Mouse (Mus musculus) erythroblast, embryonic 14.5 days (primary cell): Measurements from ENCODE around the gene Bst2. TPM values are rescaled to one million over a fixed set of nuclear protein-coding genes. Genes with fewer than 3 reads are reported as not detected.

Experiments
- H3K27me3 ChIP-seq: 2 replicates; pipeline ENCODE4 v1.6.1; 2012; ENCODE audit warnings: inconsistent platforms; ENCODE audit not compliant: control insufficient read depth
- H3K36me3 ChIP-seq: 2 replicates; pipeline ENCODE4 v1.6.1; 2012; ENCODE audit warnings: mild to moderate bottlenecking, inconsistent platforms; ENCODE audit not compliant: control insufficient read depth
- H3K4me1 ChIP-seq: 2 replicates; pipeline ENCODE4 v1.6.1; 2012; ENCODE audit warnings: inconsistent platforms; ENCODE audit not compliant: control insufficient read depth
- H3K4me3 ChIP-seq: replicated peaks from 2 replicates; pipeline ENCODE3; 2012; ENCODE audit warnings: moderate library complexity, mild to moderate bottlenecking, inconsistent platforms
- H3K9me3 ChIP-seq: 2 replicates; pipeline ENCODE4 v1.6.1; 2012; ENCODE audit warnings: low read length, inconsistent platforms, mixed read lengths; ENCODE audit not compliant: control insufficient read depth
- GATA1 ChIP-seq: IDR thresholded peaks from 2 replicates; pipeline ENCODE4 v1.6.1; 2012; ENCODE audit warnings: low read length, inconsistent platforms, mixed read lengths
- TAL1 ChIP-seq: IDR thresholded peaks from 3 replicates; pipeline ENCODE4 v1.6.1; 2012; ENCODE audit warnings: low read length, inconsistent platforms, mixed read lengths
- polyA plus RNA-seq: library from polyadenylated mRNA; stranded (reverse); fragments of >175 nt; gene quantifications from 2 replicates; pipeline ENCODE4 v1.2.3, GENCODE M21; 2012

Bst2 gene
- polyA plus RNA-seq, 1 experiment, result 0.72 TPM

DNA sequence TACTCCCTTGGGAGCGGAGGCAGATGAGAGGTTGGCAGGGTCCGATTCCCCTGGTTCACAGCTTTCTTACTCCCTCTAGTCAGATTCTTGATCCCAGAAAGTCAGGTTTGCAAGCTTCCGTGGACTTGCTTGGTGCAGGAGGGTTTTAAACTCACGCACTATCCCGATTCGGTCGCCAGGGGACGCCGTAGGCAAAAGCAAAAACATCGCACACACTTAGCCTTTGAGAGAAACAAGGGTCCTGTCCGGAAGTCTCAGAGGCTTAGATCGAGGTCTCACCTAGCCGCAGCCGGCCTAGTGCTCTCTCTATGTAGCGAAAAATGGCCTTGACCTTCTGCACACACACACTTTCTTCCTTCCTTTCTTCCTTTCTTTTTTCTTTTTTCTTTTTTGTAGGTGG, 24.1 kb upstream of the Bst2 start:
- Histone ChIP-seq H3K27me3 (peaks cover 67% of the 10 kb centered on the region), H3K4me3 (no peak overlapping the region), H3K4me1 (peaks cover 28% of the 10 kb centered on the region), H3K36me3 (no peaks in the 10 kb centered on the region), H3K9me3 (peaks cover 5% of the 10 kb centered on the region)
- TF ChIP-seq GATA1 (no peak), TAL1 (no peak)

DNA sequence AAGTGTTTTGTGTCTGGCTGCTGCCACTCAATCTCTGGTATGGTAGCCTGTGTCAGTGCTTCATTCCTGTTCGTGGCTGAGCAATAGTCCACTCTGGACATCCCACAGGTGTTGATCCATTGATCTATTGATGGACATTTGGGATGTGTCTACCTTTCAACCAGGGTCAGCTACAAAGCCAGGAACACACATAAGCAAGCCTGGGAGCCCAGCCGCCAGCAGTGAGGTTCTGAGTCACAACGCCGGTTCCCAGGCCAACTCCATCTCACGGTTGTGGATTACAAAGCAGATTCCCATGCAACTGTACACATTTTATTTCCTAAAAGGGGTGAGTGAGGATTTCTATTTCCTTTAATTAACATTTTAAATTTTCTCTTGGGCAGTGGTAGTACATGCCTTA, 23.5 kb upstream of the Bst2 start:
- peaks cover 5% of the 10 kb centered on the region for H3K9me3 ChIP-seq
- H3K4me1 ChIP-seq, result peaks cover 28% of the 10 kb centered on the region
- H3K4me3 ChIP-seq, result no peak overlapping the region
- TF ChIP-seq TAL1 (no peak), GATA1 (no peak)
- no peaks in the 10 kb centered on the region for H3K36me3 ChIP-seq
- H3K27me3 ChIP-seq, result peaks cover 63% of the 10 kb centered on the region

DNA sequence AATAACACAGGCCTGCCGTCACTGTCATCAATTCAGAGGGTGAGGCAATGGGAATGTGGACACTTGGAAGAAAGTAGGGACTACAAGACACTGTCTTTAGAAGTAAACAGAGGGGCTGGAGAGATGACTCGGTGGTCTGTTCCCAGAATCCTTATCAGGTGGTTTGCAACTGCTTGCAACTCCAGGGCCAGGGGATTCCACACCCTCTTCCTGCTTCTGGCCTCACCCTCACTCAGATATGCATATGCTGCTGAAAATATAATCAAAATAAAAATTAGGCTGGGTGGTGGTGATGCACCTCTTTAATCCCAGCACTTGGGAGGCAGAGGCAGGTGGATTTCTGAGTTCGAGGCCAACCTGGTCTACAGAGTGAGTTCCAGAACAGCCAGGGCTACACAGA, 22.8 kb upstream of the Bst2 start:
- H3K4me3 ChIP-seq, result no peak overlapping the region
- peaks cover 5% of the 10 kb centered on the region for H3K9me3 ChIP-seq
- H3K27me3 ChIP-seq, result peaks cover 63% of the 10 kb centered on the region
- no peaks in the 10 kb centered on the region for H3K36me3 ChIP-seq
- peaks cover 30% of the 10 kb centered on the region for H3K4me1 ChIP-seq
- no peak for TF ChIP-seq GATA1
- no peak for TF ChIP-seq TAL1

GRCm38 (mm10) chr8:71558958-71559690, 21.9 kb upstream of the Bst2 start:
- H3K4me3 ChIP-seq, result peak overlapping the region; percentile 51
- H3K36me3 ChIP-seq, result no peaks in the 10 kb centered on the region
- H3K9me3 ChIP-seq, result peaks cover 3% of the 10 kb centered on the region
- peaks cover 58% of the 10 kb centered on the region for H3K27me3 ChIP-seq
- TF ChIP-seq TAL1 (no peak), GATA1 (no peak)
- peaks cover 39% of the 10 kb centered on the region for H3K4me1 ChIP-seq

DNA sequence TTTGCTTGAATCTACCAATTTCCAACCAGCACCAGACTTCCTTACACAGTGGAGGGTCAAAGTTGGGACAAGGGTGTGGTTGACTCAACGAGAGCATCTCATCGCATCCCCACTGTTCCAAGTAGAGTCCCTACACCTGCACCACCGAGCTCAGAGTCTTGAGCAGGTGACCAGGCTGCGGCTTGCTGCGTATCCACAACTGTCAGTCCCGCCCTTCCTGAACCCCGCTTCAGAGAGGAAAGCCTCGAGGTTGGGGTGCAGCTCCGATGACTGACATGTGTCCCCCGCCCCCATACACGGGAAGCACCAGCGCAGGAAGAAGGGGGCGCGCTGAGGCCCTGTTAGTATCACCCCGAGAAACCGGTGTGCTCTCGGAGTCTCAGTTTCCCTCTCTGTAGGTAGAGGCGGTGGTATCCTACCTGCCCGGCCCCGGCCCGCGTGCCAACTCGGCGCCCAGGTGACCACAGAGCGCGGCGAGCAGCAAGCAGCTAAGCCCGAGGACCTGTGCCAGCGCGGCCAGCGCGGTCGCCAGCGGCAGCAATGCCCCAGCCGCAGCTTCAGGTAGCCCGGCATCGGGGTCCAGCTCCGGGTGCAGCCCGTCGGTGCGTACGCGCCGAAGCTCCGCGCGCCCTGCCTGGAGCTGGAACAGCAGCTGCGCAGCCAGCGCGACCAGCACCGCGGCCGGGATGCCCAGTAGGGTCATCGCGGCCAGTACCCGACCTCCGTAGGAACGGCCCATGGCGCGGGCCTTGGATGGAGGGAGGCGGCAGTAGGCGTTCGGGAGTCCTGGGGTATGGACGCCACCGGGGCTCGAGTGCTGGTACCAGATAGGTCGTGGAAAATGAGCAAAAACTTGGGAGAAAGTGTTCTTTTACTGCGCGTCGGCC, 21.1 kb upstream of the Bst2 start, which contains the start of gene Tmem221:
Gene Tmem221 (minus strand): TSS at position 801 of the 887 bp plus-strand sequence.
- peaks cover 54% of the 10 kb centered on the region for H3K27me3 ChIP-seq
- no peaks in the 10 kb centered on the region for H3K9me3 ChIP-seq
- H3K36me3 ChIP-seq, result no peaks in the 10 kb centered on the region
- peaks cover 43% of the 10 kb centered on the region for H3K4me1 ChIP-seq
- TF ChIP-seq TAL1 (no peak), GATA1 (no peak)
- peak within 1 kb of the TSS; percentile 51 for H3K4me3 ChIP-seq

DNA sequence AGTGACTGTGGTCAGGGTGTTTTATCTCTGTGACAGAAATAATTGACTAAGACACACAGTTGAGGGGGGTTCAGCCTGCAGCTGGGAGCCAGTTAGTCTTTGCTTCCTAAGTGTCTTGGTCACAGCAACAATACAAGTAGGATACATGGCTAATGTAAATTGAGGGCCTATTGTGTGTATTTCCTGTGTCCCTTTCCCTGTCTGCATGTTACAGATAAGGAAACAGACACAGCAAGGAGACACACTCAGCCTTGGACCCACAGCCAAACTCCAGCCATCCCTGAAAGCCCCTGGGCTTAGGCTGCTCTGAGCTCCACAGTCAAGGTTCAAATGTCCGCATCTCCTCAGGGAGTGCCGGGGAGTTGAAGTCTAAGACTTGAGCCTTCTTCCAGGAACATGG, 17.4 kb upstream of the Bst2 start:
- Histone ChIP-seq H3K36me3 (no peaks in the 10 kb centered on the region), H3K9me3 (no peaks in the 10 kb centered on the region), H3K4me1 (peaks cover 32% of the 10 kb centered on the region), H3K4me3 (no peak overlapping the region), H3K27me3 (peaks cover 32% of the 10 kb centered on the region)
- TF ChIP-seq TAL1 (no peak), GATA1 (no peak)

GRCm38 (mm10) chr8:71554001-71554400, 16.7 kb upstream of the Bst2 start:
- H3K36me3 ChIP-seq, result no peaks in the 10 kb centered on the region
- no peak overlapping the region for H3K4me3 ChIP-seq
- TF ChIP-seq GATA1 (no peak), TAL1 (no peak)
- peaks cover 25% of the 10 kb centered on the region for H3K27me3 ChIP-seq
- H3K9me3 ChIP-seq, result no peaks in the 10 kb centered on the region
- peaks cover 27% of the 10 kb centered on the region for H3K4me1 ChIP-seq

DNA sequence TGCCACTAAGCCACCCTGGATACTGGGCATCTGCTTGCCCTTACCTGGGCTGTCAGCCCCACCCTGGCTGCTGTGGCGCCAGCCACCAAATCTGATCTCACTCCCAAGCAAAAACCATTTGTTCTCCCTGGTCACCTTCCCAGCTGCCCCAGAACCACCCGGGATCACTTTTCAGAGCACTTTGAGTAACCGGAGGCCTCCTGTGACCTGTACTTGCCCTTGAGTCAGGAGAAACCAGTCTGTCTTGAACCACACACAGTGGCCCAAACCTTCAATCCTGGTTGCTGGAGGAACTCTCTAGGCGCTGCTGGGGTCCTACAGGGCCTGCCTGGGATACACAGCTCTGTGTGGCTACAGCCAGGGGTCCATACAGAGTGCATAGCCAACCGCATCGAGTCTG, 15.5 kb upstream of the Bst2 start:
- no peak overlapping the region for H3K4me3 ChIP-seq
- H3K4me1 ChIP-seq, result peaks cover 15% of the 10 kb centered on the region
- TF ChIP-seq TAL1, result no peak
- H3K9me3 ChIP-seq, result no peaks in the 10 kb centered on the region
- peaks cover 13% of the 10 kb centered on the region for H3K27me3 ChIP-seq
- peaks cover 4% of the 10 kb centered on the region; the same call in 1 of the 2 replicates for H3K36me3 ChIP-seq

DNA sequence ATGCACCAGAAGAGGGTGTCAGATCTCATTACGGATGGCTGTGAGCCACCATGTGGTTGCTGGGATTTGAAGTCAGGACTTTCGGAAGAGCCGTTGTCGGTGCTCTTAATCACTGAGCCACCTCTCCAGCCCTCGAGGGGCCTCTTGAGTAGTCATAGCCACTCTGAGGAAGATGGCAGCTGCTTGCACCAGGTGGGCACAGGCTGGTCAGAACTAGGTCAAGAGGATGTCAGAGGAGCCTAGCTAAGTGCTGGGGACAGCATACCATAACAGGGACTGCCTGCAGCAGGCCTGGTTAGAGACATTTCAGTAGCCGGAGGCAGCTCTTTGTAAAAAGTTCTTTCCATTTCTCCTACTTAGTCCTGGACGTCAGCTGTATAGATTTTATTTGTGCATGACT, 13.5 kb upstream of the Bst2 start:
- no peak for TF ChIP-seq TAL1
- TF ChIP-seq GATA1, result no peak
- peaks cover 15% of the 10 kb centered on the region for H3K4me1 ChIP-seq
- H3K27me3 ChIP-seq, result no peaks in the 10 kb centered on the region
- peaks cover 15% of the 10 kb centered on the region; the same call in 1 of the 2 replicates for H3K36me3 ChIP-seq
- no peaks in the 10 kb centered on the region for H3K9me3 ChIP-seq
- no peak overlapping the region for H3K4me3 ChIP-seq
